Mouse (Mus musculus) thymus, postnatal 10 days (tissue): ENCODE data around the gene Gtf2h5.

Experiments
- DNase-seq, 2 experiments: peaks; one replicate each; pipeline ENCODE4 v3.0.0; 2021; ENCODE audit warnings: low spot score in 2 of 2

The Gtf2h5 gene

GRCm38 (mm10) chr17:6079287-6080122, at the start of gene Gtf2h5, which contains the start of gene Serac1:
TSS of gene Gtf2h5 (plus strand) at chr17:6079786.
TSS of gene Serac1 (minus strand) at chr17:6079741.
- DNase-seq = peak; percentile 98 to 99

- DNase-seq = no peak
These were observed 43.9 kb upstream of the Gtf2h5 start for GRCm38 (mm10) chr17:6035661-6036060.

- no peak for DNase-seq
These were observed 43.1 kb upstream of the Gtf2h5 start for GRCm38 (mm10) chr17:6036458-6036857.

GRCm38 (mm10) chr17:6036872-6037271, 42.7 kb upstream of the Gtf2h5 start:
- no peak for DNase-seq

GRCm38 (mm10) chr17:6037507-6037906, 42.1 kb upstream of the Gtf2h5 start:
- DNase-seq = no peak

GRCm38 (mm10) chr17:6052801-6053200, 26.8 kb upstream of the Gtf2h5 start:
- DNase-seq = no peak

- DNase-seq = peak; percentile 49 to 81
These were observed 24.6 kb upstream of the Gtf2h5 start for GRCm38 (mm10) chr17:6054934-6055355.

- DNase-seq = no peak
These were observed 16.8 kb upstream of the Gtf2h5 start for GRCm38 (mm10) chr17:6062793-6063192.

GRCm38 (mm10) chr17:6063532-6063931, 16.1 kb upstream of the Gtf2h5 start:
- no peak for DNase-seq

GRCm38 (mm10) chr17:6066021-6066420, 13.6 kb upstream of the Gtf2h5 start:
- DNase-seq = no peak

- DNase-seq = no peak
These were observed 12.0 kb upstream of the Gtf2h5 start for GRCm38 (mm10) chr17:6067613-6068012.

- DNase-seq = no peak
These were observed 9.7 kb upstream of the Gtf2h5 start for GRCm38 (mm10) chr17:6069866-6070265.

GRCm38 (mm10) chr17:6073405-6073804, 6.2 kb upstream of the Gtf2h5 start:
- no peak for DNase-seq

GRCm38 (mm10) chr17:6083323-6083890, 3.8 kb downstream of the Gtf2h5 start:
- no peak for DNase-seq

- no peak for DNase-seq
These were observed 12.0 kb downstream of the Gtf2h5 start for GRCm38 (mm10) chr17:6091604-6092003.

GRCm38 (mm10) chr17:6095579-6095978, 16.0 kb downstream of the Gtf2h5 start:
- DNase-seq = no peak

- DNase-seq = peak; percentile 17 to 59
These were observed 18.3 kb downstream of the Gtf2h5 start for GRCm38 (mm10) chr17:6097884-6098283.

- no peak for DNase-seq
These were observed 22.7 kb downstream of the Gtf2h5 start for GRCm38 (mm10) chr17:6102287-6102686.

GRCm38 (mm10) chr17:6103566-6103965, 24.0 kb downstream of the Gtf2h5 start:
- DNase-seq = no peak

GRCm38 (mm10) chr17:6106361-6107014, 26.9 kb downstream of the Gtf2h5 start, which contains the start of gene Tulp4:
TSS of gene Tulp4 (plus strand) at chr17:6106437.
- peak; percentile 77 to 81 for DNase-seq

- peak; percentile 23 to 44 for DNase-seq
These were observed 27.5 kb downstream of the Gtf2h5 start for GRCm38 (mm10) chr17:6107015-6107601.

- no peak for DNase-seq
These were observed 28.6 kb downstream of the Gtf2h5 start for GRCm38 (mm10) chr17:6108175-6108574.
